Mouse (Mus musculus) CH12.LX (cell line): ENCODE measurements at regions not wholly inside any gene's neighbourhood (a gene's known extent, or its start where the extent isn't known, plus 50 kb on each side); places are given as distances from the start of the nearest gene placed in this dataset.

Source experiments
- CTCF ChIP-seq, 2 experiments: IDR thresholded peaks in 1 of 2; conservative IDR thresholded peaks in 1 of 2; 2 replicates each; pipeline ENCODE4 v1.5.1; 2011 to 2012; ENCODE audit warnings: low read depth in 2 of 2, low read length in 2 of 2, improper control_type of control experiment in 1 of 2, inconsistent platforms in 1 of 2, mild to moderate bottlenecking in 1 of 2, moderate library complexity in 1 of 2
- EP300 ChIP-seq: IDR thresholded peaks from 2 replicates; pipeline ENCODE4 v1.6.1; 2011; ENCODE audit warnings: low read length, improper control_type of control experiment
- ETS1 ChIP-seq: conservative IDR thresholded peaks from 2 replicates; pipeline ENCODE4 v1.6.1; 2012; ENCODE audit warnings: low read depth, mild to moderate bottlenecking, inconsistent platforms, low read length, improper control_type of control experiment, moderate library complexity
- HCFC1 ChIP-seq: IDR thresholded peaks from 2 replicates; pipeline ENCODE4 v1.6.1; 2012; ENCODE audit warnings: low read depth, mild to moderate bottlenecking, inconsistent platforms, low read length, improper control_type of control experiment
- MXI1 ChIP-seq: IDR thresholded peaks from 2 replicates; pipeline ENCODE4 v1.6.1; 2011; ENCODE audit warnings: mild to moderate bottlenecking, low read depth, low read length, improper control_type of control experiment
- MYC ChIP-seq: IDR thresholded peaks from 2 replicates; pipeline ENCODE4 v1.6.1; 2011; ENCODE audit warnings: low read depth, mild to moderate bottlenecking, improper control_type of control experiment, low read length
- POLR2A ChIP-seq: IDR thresholded peaks from 2 replicates; pipeline ENCODE4 v1.6.1; 2011; ENCODE audit warnings: low read depth, mild to moderate bottlenecking, improper control_type of control experiment, low read length
- TBP ChIP-seq: conservative IDR thresholded peaks from 2 replicates; pipeline ENCODE4 v1.6.1; 2011; ENCODE audit warnings: low read depth, low read length, improper control_type of control experiment
- TCF12 ChIP-seq: IDR thresholded peaks from 2 replicates; pipeline ENCODE4 v1.6.1; 2014; ENCODE audit warnings: low read depth, mild to moderate bottlenecking, inconsistent platforms, low read length, improper control_type of control experiment
- ZKSCAN1 ChIP-seq: IDR thresholded peaks from 2 replicates; pipeline ENCODE4 v1.6.1; 2012; ENCODE audit warnings: low read depth, inconsistent platforms, low read length, improper control_type of control experiment, borderline replicate concordance

DNA sequence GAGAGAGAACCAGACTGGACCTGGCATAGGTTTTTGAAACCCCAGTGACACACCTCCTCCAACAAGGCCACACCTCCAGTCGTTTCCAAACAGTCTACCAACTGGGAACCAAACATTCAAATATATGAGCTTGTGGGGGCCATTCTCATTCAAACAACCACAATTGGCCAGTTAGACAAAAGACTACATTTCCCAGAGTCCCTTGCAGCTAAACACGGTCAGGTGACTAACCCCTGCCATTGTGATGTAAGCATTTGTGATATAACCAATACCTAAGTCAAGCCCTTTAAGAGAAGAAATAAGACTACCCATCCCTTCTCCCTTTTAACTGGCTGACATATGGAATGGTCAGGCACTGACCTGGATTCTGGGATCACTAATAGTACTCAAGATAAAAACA lies 51.8 kb upstream of the Rph3a start:
- TF ChIP-seq CTCF (conservative IDR thresholded peaks at IDR 0.05 in 1 of 2, IDR thresholded peaks at IDR 0.05 in 1 of 2; ENCODE audit: low read depth in 2 of 2, low read length in 2 of 2) (no peak), MYC (no peak), ETS1 (no peak), EP300 (no peak), POLR2A (no peak), HCFC1 (peak; percentile 78), MXI1 (no peak), ZKSCAN1 (no peak), TBP (no peak), TCF12 (no peak)
